Mouse (Mus musculus) bone marrow, adult 2 months (tissue): ENCODE data around the gene Ndufb6.

Experiments
- CTCF ChIP-seq: fragments of 200-500 bp; IDR thresholded peaks from 2 replicates; pipeline ENCODE4 v1.5.1; 2011; ENCODE audit warnings: low read length, control low read depth; ENCODE audit not compliant: control insufficient read depth, insufficient read depth
- POLR2A ChIP-seq: fragments of 200-500 bp; IDR thresholded peaks from 2 replicates; pipeline ENCODE4 v1.6.1; 2011; ENCODE audit warnings: low read depth, mild to moderate bottlenecking, control low read depth, low read length, borderline replicate concordance; ENCODE audit not compliant: control insufficient read depth

DNA sequence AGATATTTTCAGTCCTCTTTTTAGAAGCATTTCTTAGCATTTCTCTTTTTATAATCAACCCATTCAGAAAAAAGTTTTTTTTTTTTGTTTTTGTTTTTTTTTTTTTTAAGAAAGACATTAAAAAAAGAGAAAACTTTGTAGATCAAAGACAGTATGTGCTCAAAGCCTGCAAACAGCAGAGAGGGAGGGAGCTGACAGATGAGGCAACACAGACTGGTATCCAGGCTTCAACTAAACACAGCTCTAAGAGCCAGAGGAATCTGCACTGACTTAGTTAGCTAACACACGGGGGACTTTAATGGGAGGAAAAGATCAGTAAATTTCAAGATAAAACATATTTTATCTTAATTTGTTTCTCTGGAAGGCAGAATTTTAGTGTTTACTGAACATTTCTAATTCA, 14.9 kb downstream of the Ndufb6 start:
- TF ChIP-seq CTCF (no peak), POLR2A (no peak)
